Mouse (Mus musculus) frontal cortex, adult 2 months (tissue): ENCODE results near the gene Slc15a4. TPM values are rescaled to one million over a fixed set of nuclear protein-coding genes. Genes with fewer than 3 reads are reported as not detected.

ENCODE experiments used
- DNase-seq, 2 experiments: peaks; one replicate each; pipeline ENCODE4 v3.0.0; 2022; ENCODE audit warnings: low spot score in 1 of 2; ENCODE audit errors: extremely low spot score in 1 of 2
- polyA plus RNA-seq: library from polyadenylated mRNA; depleted of rRNA; stranded (reverse); fragments of >200 nt; gene quantifications from 2 replicates; pipeline ENCODE4 v1.2.3, GENCODE M21; 2012

Slc15a4 gene
- polyA plus RNA-seq, 1 experiment, result 22.1 TPM

DNA sequence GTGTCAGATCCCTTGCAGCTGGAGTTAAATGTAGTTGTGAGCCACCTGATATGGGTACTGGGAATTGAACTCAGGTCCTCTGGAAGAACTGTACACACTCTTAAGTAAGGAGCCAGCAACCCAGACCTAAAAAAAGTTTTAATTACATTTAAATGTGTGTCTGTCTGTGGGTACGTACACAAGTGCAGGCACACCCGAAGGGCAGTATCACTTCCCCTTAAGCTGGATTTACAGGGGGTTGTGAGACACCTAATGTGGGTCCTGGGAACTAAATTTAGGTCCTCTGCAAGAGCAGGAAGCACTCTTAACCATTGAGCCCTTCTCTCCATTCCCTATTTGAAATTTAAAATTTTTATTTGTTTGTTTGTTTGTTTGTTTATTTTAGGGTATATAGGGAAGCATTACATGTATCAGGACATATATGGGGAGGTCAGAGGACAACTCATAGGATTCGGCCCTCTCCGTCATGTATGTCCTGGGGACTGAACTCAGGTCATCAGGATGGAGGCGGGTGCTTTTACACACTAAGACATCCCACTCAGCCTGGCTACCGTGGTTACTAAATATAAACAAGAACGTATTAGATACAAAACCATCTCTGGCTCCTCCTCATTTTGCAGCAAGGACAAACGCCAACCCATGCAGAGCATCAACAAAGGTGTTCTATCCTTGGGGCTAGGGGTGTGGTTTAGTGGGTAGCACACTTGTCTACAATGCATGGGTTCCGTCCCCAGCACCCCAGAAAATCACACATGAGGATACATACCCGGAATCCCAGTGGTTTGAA is 8.1 kb downstream of the Slc15a4 start:
- DNase-seq, result no peak

DNA sequence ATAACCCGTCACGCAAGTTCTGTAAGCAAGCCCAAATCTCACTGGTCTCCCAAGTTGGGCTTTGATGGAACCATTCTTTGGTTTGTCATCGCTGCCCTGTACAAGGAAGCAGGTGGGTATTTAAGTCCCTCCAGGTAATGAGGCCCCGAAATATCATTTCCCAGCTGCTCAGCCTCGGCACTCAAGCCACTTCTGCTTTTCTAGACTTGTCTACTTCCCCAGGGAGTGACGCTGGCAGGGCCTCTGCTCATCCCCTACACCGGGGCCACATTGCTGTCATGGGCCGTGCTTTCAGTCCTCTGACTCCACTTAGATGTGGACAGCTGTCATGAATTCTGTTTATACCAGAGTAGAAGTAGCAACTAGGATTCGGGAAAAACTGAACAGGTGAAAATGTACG is 11.6 kb downstream of the Slc15a4 start:
- no peak for DNase-seq

DNA sequence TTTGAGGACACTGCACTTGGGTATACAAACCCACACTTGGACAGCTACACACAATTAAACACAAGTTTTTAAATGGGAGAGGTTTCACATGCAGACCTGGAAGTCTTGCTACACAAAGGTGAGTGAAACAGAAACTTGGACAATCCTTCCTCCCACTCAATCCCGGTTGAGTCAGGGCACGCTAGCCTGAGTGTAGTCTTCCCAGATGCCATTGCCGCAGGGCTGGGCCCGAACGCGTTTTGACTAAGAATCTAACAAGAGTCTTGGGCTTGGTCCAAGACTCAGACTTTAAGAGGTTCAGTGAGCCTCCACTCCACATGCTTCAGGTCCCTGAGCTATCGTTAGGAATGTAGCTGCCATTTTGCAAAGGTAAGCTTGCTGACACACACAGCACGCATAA is 12.3 kb downstream of the Slc15a4 start:
- no peak for DNase-seq

DNA sequence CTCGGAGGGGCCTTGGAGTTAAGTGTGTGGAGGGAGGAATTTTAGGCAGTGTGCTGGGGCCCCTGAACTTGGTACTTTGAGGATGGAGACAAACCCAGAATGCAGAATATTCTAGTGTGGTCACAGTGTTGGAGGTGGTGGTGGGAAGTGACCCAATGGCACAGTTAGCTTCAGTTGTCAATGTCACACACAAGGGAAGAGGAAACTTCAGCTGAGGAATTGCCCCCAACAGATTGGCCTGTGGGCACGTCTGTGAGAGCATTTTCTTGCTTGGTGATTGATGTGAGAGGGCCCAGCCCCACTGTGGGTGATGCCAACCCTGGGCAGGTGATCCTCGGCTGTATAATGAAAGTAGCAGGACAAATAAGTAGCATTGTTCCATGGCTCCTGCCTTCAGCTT is 13.9 kb downstream of the Slc15a4 start:
- DNase-seq, result no peak

DNA sequence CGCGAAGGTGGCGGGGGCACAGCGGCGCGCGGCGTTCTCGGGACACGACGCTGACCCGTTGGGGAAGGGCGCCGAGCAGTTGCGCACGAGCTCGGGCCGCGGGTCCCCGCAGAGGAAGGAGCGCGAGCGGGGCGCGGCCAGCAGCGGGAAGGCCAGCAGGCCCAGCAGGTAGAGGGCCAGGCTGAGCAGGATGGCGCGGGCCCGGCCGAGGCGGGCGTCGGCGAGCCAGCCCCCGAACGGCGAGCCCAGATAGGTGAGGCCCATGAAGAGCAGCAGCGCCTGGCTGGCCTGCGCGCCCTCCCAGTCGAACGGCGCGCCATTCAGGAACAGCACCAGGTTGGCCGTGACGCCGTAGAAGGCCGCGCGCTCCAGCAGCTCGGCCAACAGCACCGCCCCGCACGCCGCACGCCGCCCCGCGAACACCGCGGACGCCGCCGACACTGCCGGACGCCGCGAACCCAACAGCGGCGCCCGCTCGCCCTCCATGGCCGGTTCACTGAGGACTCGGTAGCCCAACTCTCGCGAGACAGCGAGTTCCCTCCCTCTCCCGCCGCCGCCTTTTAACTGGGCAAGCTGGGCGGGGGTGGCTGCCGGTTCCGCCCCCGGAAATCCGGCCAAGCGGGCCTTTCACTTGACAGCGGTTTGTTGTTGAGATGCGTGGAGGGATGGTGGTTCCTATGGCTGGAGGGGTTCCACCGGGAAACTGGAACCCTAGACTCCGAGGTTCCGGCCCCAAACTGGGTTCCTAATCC is 15.6 kb downstream of the Slc15a4 start:
- peak; percentile 95 to 98 for DNase-seq

DNA sequence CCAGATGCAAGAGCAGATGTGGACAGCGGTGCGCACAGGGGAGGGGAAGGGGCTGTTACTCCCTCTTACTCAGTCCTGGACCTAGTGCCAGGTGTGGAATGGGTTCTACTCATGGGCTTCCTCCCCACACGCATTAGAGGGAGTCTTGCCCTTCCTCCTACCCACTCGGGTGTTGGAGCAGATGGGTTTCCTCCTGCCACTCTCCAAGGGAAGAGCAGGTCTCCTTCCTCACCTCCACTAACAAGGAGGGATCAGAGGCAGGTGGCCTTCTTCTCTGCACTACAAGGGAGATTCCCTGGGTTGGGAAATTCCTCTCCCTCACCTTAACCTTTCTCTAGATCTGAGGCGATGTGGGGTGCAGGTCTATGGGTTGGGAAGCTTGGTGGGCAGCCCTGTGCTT is 16.5 kb downstream of the Slc15a4 start:
- no peak for DNase-seq

DNA sequence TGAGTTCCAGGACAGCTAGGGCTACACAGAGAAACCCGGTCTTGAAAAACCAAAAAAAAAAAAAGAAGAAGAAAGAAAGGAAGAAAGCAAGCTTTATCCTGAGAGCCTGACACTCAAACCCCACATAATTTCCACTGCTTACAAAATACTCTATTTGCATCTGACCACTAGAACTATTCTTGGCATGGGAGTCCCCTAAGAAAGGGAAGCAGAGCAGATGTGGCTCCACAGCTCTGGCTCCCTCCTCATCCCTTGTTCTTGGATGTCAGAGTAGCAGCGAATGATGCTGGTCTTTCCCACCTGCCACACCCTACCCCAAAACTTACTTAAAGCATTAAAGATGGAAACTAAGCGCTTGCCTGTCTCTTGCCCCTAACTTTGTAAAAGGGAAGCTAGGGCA is 17.2 kb downstream of the Slc15a4 start:
- DNase-seq, result no peak

DNA sequence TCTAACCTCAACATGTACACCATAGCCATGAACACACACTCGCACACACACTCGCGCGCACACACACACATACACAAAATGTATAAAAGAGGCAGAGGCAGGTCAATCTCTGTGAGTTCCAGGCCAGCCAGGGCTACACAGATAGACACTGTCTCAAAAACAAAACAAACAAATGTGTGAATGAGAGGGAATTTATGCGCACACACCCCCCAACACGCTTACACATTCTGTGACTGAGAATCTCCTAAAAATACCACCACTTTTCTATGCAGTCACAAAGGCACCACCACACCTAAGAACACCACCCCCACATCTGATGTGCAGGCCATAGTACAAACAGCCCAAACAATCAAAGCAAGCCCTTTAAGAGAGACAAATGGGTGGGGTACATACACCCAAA is 20.3 kb downstream of the Slc15a4 start:
- no peak for DNase-seq

DNA sequence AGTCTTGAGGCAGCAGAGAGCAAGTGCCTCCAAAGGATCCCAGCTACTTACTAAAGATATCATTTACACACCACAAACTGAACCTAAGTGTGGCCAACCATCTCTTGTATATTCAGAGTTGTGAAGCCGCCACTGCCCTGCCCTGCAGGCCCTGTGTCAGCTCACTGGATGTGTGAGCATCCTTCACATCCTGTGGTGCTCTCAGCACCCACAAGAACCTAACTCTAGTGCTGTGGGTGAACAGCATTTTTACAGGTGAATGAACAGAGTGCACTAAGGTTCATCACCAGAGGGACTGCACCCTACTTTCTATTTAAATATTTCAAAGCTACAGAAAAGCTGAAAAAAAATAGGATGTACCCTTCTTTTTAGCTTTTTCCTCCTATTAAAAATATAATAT is 20.8 kb downstream of the Slc15a4 start:
- no peak for DNase-seq

DNA sequence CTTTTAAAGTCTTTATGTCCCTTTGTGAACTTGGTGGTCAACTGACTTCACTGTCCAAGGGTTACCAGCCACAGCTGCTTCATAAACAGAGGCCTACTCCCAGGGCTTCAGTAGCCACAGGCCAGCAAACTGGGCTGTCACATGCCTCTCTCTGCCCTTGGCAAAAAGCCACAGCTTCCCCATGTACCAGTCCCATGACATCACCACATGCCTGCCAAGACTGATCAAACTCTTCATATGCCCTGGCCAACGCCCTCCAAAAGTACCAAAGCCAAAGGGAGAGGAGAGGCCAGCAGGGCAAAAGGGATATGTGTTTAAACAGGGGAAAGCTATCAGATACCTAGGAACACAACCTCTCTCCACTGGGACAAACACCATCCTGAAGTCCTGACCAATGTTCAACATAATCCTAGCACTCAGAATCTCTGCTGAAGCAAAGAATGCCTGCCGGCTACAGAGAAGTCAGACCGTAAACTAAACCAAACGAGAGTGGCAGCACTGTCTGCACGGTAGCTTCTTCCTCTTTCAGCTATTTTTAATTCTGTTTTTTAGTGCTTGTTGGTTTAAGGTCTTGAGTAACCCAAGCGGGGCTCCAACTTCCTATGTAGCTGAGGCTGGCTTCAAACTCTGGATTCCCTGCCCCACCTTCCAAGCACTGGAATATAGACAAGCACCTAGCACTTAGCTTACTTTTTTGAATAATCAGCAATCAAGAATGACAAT is 21.7 kb downstream of the Slc15a4 start:
- peak in 1 of 2 experiments; percentile 57 for DNase-seq

DNA sequence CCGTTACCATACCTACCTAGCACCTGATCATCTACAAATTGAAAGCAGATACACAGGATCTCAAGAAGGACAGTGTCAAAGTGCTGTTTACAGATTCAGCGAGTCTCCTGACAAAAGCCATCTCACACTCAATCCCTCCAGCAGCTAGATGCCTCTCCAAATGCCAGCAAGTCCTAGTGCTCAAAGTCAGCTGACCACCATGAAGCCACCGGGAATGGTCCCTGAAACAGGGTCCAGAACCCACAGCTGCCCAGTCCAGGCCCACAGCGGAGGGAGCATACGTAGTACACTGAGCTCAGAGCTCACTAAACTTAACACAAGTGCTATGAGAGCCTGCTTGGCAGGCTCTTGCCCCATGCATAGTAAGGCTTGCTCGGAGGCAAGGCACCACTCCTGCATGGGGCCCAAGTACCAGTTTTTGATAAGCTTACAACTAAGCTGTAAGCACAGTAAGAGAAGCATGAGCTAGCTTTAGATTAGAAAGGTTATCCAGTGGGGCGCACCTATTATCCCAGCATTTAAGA is 23.4 kb downstream of the Slc15a4 start:
- no peak for DNase-seq

DNA sequence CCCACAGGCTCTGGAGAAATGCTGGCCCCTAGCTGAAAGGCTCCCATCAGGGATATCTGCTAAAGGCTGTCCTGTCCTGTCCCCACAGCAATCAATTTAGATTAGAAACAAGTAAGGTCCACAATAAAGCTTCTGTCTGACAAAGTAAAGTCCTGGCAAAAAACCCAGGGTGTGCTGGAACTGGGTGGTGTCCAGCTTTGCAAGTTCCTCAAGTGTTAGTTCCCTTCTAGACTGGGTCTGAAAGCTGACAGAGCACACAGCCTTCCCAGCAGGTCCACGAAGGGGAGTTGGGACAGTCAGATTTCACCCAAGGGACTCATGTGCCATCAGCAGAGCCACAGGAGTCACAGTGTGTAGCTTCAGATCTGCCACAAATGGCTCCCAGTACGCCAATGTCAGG is 25.2 kb downstream of the Slc15a4 start:
- no peak for DNase-seq

DNA sequence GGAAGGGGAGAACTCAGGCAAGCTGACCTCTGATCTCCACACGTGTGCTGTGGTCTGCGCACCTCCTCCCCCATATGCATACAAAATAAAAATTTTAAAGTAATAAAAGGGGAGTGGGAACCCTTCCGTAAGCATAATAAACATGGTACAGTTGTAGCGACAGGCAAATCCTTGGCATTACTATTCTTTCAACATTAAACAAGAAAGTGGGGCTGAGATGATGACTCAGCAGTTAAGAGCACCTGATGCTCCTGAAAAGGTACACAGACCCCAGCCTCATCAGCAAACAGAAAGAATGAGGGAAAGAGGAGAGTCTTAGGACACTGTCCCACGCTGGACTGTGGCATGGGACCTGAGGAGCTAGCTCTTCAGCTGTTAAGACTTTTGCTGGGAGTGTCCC is 29.7 kb downstream of the Slc15a4 start:
- no peak for DNase-seq

DNA sequence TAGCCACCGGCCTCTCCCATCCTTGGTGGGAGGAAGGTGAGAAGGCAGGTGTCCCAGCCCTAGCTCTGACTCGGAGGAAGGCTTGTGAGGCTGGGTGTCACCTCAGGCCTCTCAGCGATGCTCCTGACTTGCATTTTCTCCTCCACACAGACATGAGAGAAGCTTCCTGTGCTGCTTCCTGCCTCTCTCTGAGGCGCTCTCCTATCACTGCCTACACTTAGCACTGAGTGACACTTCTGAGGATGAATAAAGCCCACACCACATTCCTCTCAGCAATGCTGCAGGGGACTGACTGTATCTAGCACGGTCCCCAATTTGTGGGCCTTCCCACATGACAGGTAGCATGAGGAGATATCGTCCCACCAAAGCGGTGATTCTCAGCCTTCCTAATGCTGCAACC is 35.8 kb downstream of the Slc15a4 start:
- no peak for DNase-seq

DNA sequence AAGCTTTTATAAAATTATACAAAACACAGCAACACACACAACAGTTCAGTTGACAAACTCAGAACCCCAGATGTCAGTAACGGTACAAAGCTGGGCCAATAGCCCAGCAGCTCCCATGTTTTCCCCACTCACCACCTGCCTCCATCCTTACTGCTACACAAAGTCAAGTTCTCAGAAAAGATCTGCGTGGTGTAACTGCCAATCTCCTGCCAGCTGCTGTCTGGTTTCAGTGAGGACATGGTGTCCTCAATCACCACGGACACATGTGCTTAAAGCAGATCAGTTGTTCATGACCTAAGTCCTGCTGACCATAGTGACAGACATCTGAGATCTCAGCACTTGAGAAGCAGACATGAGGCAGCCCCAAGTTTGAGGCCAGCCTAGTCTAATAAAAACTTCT is 37.0 kb downstream of the Slc15a4 start:
- DNase-seq, result no peak

DNA sequence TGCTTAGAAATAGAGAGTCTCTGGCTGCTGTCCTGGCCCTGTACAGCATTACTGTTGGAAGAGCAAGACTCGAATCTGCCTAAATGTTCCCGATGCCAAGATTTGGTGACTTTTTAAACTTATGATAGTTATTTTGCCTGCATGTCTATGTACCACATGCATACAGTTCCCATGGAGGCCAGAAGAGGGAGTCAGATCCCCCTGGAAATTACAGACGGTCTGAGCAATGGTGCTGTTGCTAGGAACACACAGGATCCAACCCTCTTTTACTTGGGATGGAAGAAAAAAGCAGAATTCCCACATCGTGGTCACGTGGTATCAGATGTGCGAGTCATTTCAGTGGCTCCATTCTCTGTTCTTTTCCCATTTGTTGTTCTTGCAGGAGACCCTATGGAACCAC is 39.8 kb downstream of the Slc15a4 start:
- DNase-seq, result peak in 1 of 2 experiments; percentile 70

DNA sequence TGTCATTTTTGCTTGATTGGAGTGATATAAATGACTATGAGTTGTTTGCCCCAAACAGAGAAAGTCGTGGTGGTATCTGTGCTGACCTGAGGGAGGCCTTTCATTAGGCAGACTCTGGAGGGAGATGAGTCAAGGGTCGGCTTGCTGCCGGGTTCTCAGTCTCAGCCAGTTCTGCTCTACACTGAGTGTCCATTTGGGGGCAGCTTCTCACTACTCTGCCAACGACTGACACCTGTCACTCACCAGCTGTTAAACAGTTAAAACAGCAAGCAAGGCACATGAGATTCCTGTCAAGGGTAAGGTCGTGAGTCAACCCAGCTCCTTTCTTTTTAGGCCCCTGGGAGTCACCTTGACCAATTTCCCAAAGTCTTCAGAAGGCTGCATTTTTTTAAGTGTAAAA is 40.3 kb downstream of the Slc15a4 start:
- no peak for DNase-seq

DNA sequence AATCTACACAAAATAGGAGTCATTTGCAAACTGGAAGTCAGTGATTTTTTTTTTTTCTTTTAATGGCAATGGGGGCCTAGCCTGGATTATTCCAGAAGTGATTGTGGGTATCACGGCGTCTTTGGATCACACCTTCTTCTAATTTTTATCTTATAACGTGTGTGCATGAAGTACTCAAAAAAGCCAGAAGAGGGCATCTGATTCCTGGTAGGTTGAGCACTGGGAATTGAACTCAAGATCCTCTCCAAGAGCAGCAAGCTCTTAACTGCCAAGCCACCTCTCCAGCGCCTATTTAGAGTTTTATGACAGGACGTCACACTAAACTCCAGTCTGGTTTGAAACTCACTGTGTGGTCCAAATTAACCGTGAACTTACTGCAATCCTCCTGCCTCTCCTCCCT is 44.8 kb downstream of the Slc15a4 start:
- DNase-seq, result no peak

DNA sequence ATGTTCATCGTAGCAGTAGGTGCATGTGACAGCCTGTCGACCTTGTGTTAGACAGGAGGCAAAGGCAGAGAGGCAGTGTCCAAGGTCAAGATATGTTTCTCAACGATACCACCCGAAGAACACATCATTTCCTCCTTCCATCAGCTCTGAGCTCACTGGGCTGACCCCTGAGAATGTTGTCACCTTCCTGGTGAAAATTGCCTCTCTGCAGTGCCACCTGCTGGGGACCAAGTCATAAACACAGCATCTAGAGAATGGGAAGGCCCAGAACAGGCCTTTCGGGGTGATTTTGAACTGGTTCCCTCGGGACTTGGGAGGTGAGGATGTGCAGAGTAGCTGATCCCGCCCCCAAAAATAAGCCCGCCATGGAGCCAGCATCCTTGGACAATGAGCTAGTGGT is 49.0 kb downstream of the Slc15a4 start:
- no peak for DNase-seq

DNA sequence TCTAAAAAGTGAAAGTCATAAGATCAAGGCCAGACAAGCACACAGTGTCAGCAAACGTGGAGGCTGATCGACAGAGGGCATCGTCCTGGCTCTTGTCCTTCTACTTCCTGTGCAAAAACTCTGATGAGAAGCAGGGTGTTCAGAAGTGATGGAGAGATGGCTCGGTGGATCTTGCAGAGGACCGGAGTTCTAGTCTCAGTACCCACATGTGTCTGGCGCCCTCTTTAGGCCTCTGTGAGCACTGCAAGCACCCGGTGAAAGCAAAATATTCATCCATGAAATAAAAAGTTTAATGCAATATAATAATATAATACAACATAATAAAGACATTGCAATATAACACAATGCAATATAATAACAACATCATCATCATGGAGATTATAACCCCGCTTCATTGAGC is 55.3 kb downstream of the Slc15a4 start:
- DNase-seq, result peak in 1 of 2 experiments; percentile 42

DNA sequence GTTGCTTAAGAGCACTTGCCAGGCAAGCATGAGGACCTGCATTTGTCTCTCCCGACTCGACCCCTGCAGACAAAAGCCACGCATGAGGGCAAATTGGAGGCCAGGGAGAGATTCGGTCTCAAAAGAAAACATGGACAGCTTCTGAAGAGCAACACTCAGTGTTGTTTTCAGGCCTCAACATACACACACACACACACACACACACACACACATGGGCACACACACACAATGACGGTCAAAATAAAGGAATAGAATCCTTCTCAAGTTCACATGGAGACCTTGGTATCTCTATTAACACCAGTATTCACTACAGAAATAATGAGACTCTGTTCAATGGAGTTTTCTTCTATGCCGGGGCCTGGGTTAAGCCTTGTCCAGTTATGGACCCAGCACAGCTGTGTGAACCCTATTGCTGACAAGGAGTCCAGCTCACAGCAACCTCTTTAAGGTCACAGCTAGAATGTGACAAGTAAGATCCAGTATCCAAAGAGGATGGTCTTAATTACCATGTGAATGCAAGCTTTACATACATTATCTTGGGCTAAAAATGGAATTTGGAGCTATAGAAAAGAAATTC is 65.4 kb downstream of the Slc15a4 start:
- DNase-seq, result no peak
